In genomic region chr4:152435255-152435654, GRCm38 (mm10) we compare ENCODE assay signal across 8 mouse cellular contexts. TPM values are rescaled to one million over a fixed set of nuclear protein-coding genes. Genes with fewer than 3 reads are reported as not detected.
DNase-seq lines count a peak whose midpoint lies in the region; ATAC-seq and TF ChIP-seq lines count a peak whose summit lies in the region.

No protein-coding gene starts in this region.

- no peak overlapping the region for H3K4me2 ChIP-seq in CH12.LX (ENCODE audit: insufficient read depth, low read depth, poor library complexity, severe bottlenecking)
- peak overlapping the region; percentile 52 for H3K4me2 ChIP-seq in forebrain, embryonic 11.5 days (ENCODE audit: low read depth, low read length, severe bottlenecking)
- H3K4me2 ChIP-seq in heart, embryonic 16.5 days (ENCODE audit: low read depth, low read length) = peak overlapping the region; percentile 56
- H3K4me2 ChIP-seq in lung, embryonic 14.5 days = peak overlapping the region; percentile 39

- dilution Hi-C loops in CH12.LX (cut with MboI; ENCODE audit: extremely low pct_ligation_motif_present, extremely low pct_unique_long_range_greater_than_20kb, low sequenced_read_pairs) = no loop called here

- H3K79me2 ChIP-seq in CH12.LX (replicated peaks; ENCODE audit: control insufficient read depth, extremely low read depth, insufficient read depth, poor library complexity, severe bottlenecking) = no peaks in the 10 kb centered on the region

- 6% methylated on average over 10 of the region's 10 CpGs for WGBS in forebrain, embryonic 11.5 days
- WGBS in heart, embryonic 16.5 days = 14% methylated on average over 10 of the region's 10 CpGs
- 11% methylated on average over 10 of the region's 10 CpGs for WGBS in lung, embryonic 14.5 days

- in situ Hi-C loops in CH12.LX (cut with MboI; ENCODE audit: low pct_ligation_motif_present, low pct_unique_long_range_greater_than_20kb, low sequenced_read_pairs) = loop anchor here (5.0 to 10.0 kb wide), 2 partner anchors 108 to 260 kb away; partner anchors contain the start of genes Acot7 and Rpl22

- no peak overlapping the region for H3K4me3 ChIP-seq in CH12.LX (replicated peaks in 1 of 3; ENCODE audit: low read depth in 2 of 3, low read length in 2 of 3, poor library complexity in 1 of 3)
- H3K4me3 ChIP-seq in forebrain, embryonic 11.5 days (ENCODE audit: low read depth, low read length) = no peak overlapping the region; the same call in 1 of the 2 replicates
- H3K4me3 ChIP-seq in heart, embryonic 16.5 days (ENCODE audit: low read length) = peak overlapping the region; percentile 9; the same call in 1 of the 2 replicates
- H3K4me3 ChIP-seq in lung, embryonic 14.5 days (ENCODE audit: low read depth, low read length) = no peak overlapping the region; the same call in 1 of the 2 replicates

- H3K27me3 ChIP-seq in CH12.LX (replicated peaks) = no peaks in the 10 kb centered on the region
- no peaks in the 10 kb centered on the region for H3K27me3 ChIP-seq in forebrain, embryonic 11.5 days (ENCODE audit: control insufficient read depth, insufficient read depth, low read length)
- peaks cover 3% of the 10 kb centered on the region; the same call in 1 of the 2 replicates for H3K27me3 ChIP-seq in heart, embryonic 16.5 days (ENCODE audit: control insufficient read depth, insufficient read depth, low read length)
- H3K27me3 ChIP-seq in lung, embryonic 14.5 days (ENCODE audit: insufficient read depth, low read length) = no peaks in the 10 kb centered on the region

- peaks cover 0 to 22% of the 10 kb centered on the region in 2 experiments; a peak in 2 of 4 replicates for H3K4me1 ChIP-seq in CH12.LX (ENCODE audit: control insufficient read depth in 1 of 2, insufficient read depth in 2 of 2)
- H3K4me1 ChIP-seq in forebrain, embryonic 11.5 days (replicated peaks; ENCODE audit: control insufficient read depth, insufficient read depth, low read length) = no peaks in the 10 kb centered on the region; the same call in 1 of the 2 replicates
- H3K4me1 ChIP-seq in heart, embryonic 16.5 days (ENCODE audit: control insufficient read depth, insufficient read depth, low read length) = peaks cover 3% of the 10 kb centered on the region; the same call in 1 of the 2 replicates
- no peaks in the 10 kb centered on the region for H3K4me1 ChIP-seq in lung, embryonic 14.5 days (ENCODE audit: insufficient read depth)

- H3K36me3 ChIP-seq in CH12.LX (replicated peaks in 1 of 2; ENCODE audit: control insufficient read depth in 1 of 2, insufficient read depth in 1 of 2, low read length in 1 of 2) = peaks cover 52 to 97% of the 10 kb centered on the region in 2 experiments
- H3K36me3 ChIP-seq in forebrain, embryonic 11.5 days (ENCODE audit: control insufficient read depth, insufficient read depth, low read length) = no peaks in the 10 kb centered on the region
- H3K36me3 ChIP-seq in heart, embryonic 16.5 days (ENCODE audit: control insufficient read depth, insufficient read depth) = no peaks in the 10 kb centered on the region
- no peaks in the 10 kb centered on the region for H3K36me3 ChIP-seq in lung, embryonic 14.5 days (ENCODE audit: insufficient read depth)

- TF ChIP-seq POLR2A in CH12.LX (IDR thresholded peaks at IDR 0.05; ENCODE audit: low read depth, low read length) = no peak

- no peak overlapping the region for H3K9ac ChIP-seq in CH12.LX (ENCODE audit: insufficient read depth, low read depth)
- peak overlapping the region; percentile 33; the same call in 1 of the 2 replicates for H3K9ac ChIP-seq in forebrain, embryonic 11.5 days (ENCODE audit: low read length)
- H3K9ac ChIP-seq in heart, embryonic 16.5 days (ENCODE audit: low read length) = no peak overlapping the region
- no peak overlapping the region for H3K9ac ChIP-seq in lung, embryonic 14.5 days

- no peak for TF ChIP-seq EP300 in CH12.LX (IDR thresholded peaks at IDR 0.05; ENCODE audit: low read length)

- ATAC-seq in forebrain, embryonic 11.5 days (replicated peaks; ENCODE audit: low FRiP score) = peak; percentile 69
- 0 out of 2 replicates have a peak, but pooled peaks have one; percentile 28 for ATAC-seq in heart, embryonic 16.5 days (replicated peaks; ENCODE audit: extremely low read depth, insufficient read depth, low FRiP score)
- ATAC-seq in lung, embryonic 14.5 days (ENCODE audit: insufficient read depth) = peak; percentile 32; the same call in 1 of the 2 replicates

- DNase-seq in CH12.LX (ENCODE audit: extremely low read depth) = peak; percentile 67
- DNase-seq in c-Kit-negative CD71-positive TER-119-positive erythroid progenitor cells, embryonic 14.5 days (ENCODE audit: low read depth, low spot score) = peak; percentile 19
- DNase-seq in forebrain, embryonic 11.5 days (ENCODE audit: low spot score) = peak; percentile 92
- DNase-seq in kidney, postnatal 25 days = peak; percentile 70 to 83
- DNase-seq in lung, embryonic 14.5 days = peak; percentile 83
- peak; percentile 11 for DNase-seq in ovary, adult 18-20 months (ENCODE audit: low spot score)
- DNase-seq in thymus, postnatal 36 days = peak; percentile 49 to 58

- peak; percentile 69 to 75 for TF ChIP-seq CTCF in CH12.LX (conservative IDR thresholded peaks at IDR 0.05 in 1 of 2, IDR thresholded peaks at IDR 0.05 in 1 of 2; ENCODE audit: low read depth in 2 of 2, low read length in 2 of 2)
- TF ChIP-seq CTCF in lung, embryonic 14.5 days (IDR thresholded peaks at IDR 0.05; ENCODE audit: low read depth) = peak; percentile 89

- H3K27ac ChIP-seq in CH12.LX (ENCODE audit: insufficient read depth, low read depth) = no peak overlapping the region
- H3K27ac ChIP-seq in forebrain, embryonic 11.5 days (ENCODE audit: low read depth, low read length) = no peak overlapping the region
- no peak overlapping the region for H3K27ac ChIP-seq in heart, embryonic 16.5 days (ENCODE audit: low read length)
- H3K27ac ChIP-seq in lung, embryonic 14.5 days (ENCODE audit: low read depth) = no peak overlapping the region

- peak; percentile 41 for TF ChIP-seq RAD21 in CH12.LX (IDR thresholded peaks at IDR 0.05; ENCODE audit: low read depth, low read length)

- no peaks in the 10 kb centered on the region for H3K9me3 ChIP-seq in CH12.LX (replicated peaks; ENCODE audit: low read length)
- H3K9me3 ChIP-seq in forebrain, embryonic 11.5 days (ENCODE audit: control insufficient read depth, low read length) = no peaks in the 10 kb centered on the region
- H3K9me3 ChIP-seq in heart, embryonic 16.5 days (replicated peaks; ENCODE audit: control insufficient read depth, low read length) = no peaks in the 10 kb centered on the region
- H3K9me3 ChIP-seq in lung, embryonic 14.5 days (ENCODE audit: low read depth, low read length) = no peaks in the 10 kb centered on the region

TF ChIP-seq in CH12.LX, 34 proteins besides CTCF, POLR2A, EP300 and RAD21:
- TF ChIP-seq SMC3 (IDR thresholded peaks at IDR 0.05; ENCODE audit: low read depth, low read length) (peak; percentile 19; the same call in 1 of the 2 replicates), MAZ (IDR thresholded peaks at IDR 0.05; ENCODE audit: low read depth, low read length) (no peak)

RNA-seq across cellular contexts. Expression of gene Nphp4, which starts 41.3 kb away (rescaled TPM):
- total RNA-seq in CH12.LX (2012; rRNA removed) (0.29 and 0.68 TPM in 2 replicates), CH12.LX (2014; rRNA removed) (0.15 TPM in 1 of 2 replicates, not detected in the other)
- polyA plus RNA-seq in CH12.LX (2012; ENCODE audit: insufficient read length, low read depth) = 0.09 TPM in 1 of 2 replicates, not detected in the other
- polyA plus RNA-seq in forebrain, embryonic 11.5 days (2014; fragmentation: Nextera tagmentation; extraction: Ambion mirVana) = 5.9 and 7.6 TPM in 2 replicates
- 1.9 and 2.0 TPM in 2 replicates for polyA plus RNA-seq in heart, embryonic 16.5 days (2015; fragmentation: Nextera tagmentation; extraction: Ambion mirVana)
- 3.2 and 3.7 TPM in 2 replicates for polyA plus RNA-seq in lung, embryonic 14.5 days (2014; fragmentation: Nextera tagmentation; extraction: Ambion mirVana)

RNA-seq across cellular contexts. Expression of gene Kcnab2, which starts 42.4 kb away (rescaled TPM):
- total RNA-seq in CH12.LX (2012; rRNA removed) = 56.3 and 58.3 TPM in 2 replicates
- 35.3 and 35.7 TPM in 2 replicates for total RNA-seq in CH12.LX (2014; rRNA removed)
- 95.8 and 116 TPM in 2 replicates for polyA plus RNA-seq in CH12.LX (2012; ENCODE audit: insufficient read length, low read depth)
- 10.5 and 13.2 TPM in 2 replicates for polyA plus RNA-seq in forebrain, embryonic 11.5 days (2014; fragmentation: Nextera tagmentation; extraction: Ambion mirVana)
- polyA plus RNA-seq in heart, embryonic 16.5 days (2015; fragmentation: Nextera tagmentation; extraction: Ambion mirVana) = 11.3 and 21.7 TPM in 2 replicates
- polyA plus RNA-seq in lung, embryonic 14.5 days (2014; fragmentation: Nextera tagmentation; extraction: Ambion mirVana) = 3.6 and 4.3 TPM in 2 replicates

Comparison
In these comparisons a context has a peak if more than half of its experiments do, and no peak if none do; other contexts are left out.
1. DNase-seq: peak in every context shown above with its lines; median percentile 92 in forebrain, embryonic 11.5 days; 83 in lung, embryonic 14.5 days; 76 in kidney, postnatal 25 days; 67 in CH12.LX; 54 in thymus, postnatal 36 days; 19 in c-Kit-negative CD71-positive TER-119-positive erythroid progenitor cells, embryonic 14.5 days; 11 in ovary, adult 18-20 months.